In genomic region chr4:46634881-46635280, GRCm38 (mm10) we compare ENCODE assay signal across 16 mouse cellular contexts.
"Had no signal": no experiment of that assay in that cellular context is flagged by ENCODE, and none has a peak within 500 bp of the region (broad histone marks: within the 10 kb centered on the region; RNA-seq: fewer than 3 reads in every experiment).

No protein-coding gene starts in this region.

- ATAC-seq: intestine, postnatal 0 days; liver, postnatal 0 days; lung, postnatal 0 days had no signal

- H3K9me3 ChIP-seq: kidney, embryonic 15.5 days; stomach, embryonic 15.5 days had no signal

- H3K9ac ChIP-seq: kidney, embryonic 15.5 days; liver, embryonic 14.5 days; liver, postnatal 0 days; lung, embryonic 14.5 days; stomach, embryonic 15.5 days had no signal

- H3K27me3 ChIP-seq: kidney, embryonic 15.5 days; stomach, embryonic 15.5 days had no signal

- H3K4me2 ChIP-seq: kidney, embryonic 15.5 days; liver, embryonic 11.5 days; lung, embryonic 14.5 days; stomach, embryonic 15.5 days had no signal

- DNase-seq: kidney, adult 8-10 months; kidney, postnatal 10 days; kidney, postnatal 36 days; liver, postnatal 0 days; lung, embryonic 14.5 days; midbrain, embryonic 14.5 days; right cerebral cortex, postnatal 14 days; spleen, adult 18-20 months; thymus, postnatal 25 days had no signal

- H3K27ac ChIP-seq: kidney, embryonic 15.5 days; liver, embryonic 14.5 days; macrophage; stomach, embryonic 15.5 days had no signal

- H3K36me3 ChIP-seq: kidney, embryonic 15.5 days; stomach, embryonic 15.5 days had no signal

- H3K4me3 ChIP-seq: kidney, embryonic 15.5 days; stomach, embryonic 15.5 days had no signal
